ENCODE assay signal across 8 mouse cellular contexts in the genomic region with DNA sequence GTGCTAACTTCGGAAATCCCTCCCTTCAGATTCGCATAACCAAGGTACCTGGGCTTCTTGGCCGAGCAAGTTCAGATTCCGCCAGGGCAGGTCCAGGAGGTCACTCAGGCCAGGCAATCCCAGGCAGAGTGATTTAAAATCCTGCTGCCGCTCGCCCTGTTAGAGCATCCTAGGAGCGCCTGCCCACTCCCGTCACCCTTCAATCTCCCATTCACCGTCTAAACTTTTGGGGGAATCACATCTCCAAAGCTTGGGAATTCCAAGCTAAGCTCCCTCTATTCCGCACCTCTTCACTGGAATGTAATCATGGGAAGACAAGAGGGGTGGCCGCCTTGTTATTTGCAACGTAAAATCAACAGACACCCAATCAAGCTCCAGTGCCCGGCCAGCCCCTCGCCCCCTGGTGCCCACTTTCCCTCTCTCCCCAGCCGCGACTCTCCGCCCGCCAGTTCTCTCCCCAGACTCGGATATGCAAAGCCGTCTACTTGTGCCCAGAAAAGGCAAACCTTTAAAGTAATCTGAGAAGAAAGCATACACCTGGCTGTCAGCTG. TPM values are rescaled to one million over a fixed set of nuclear protein-coding genes. Genes with fewer than 3 reads are reported as not detected.
DNase-seq lines count a peak whose midpoint lies in the region; ATAC-seq lines count a peak whose summit lies in the region.

No protein-coding gene starts in this region.

- peak overlapping the region; percentile 94 for H3K4me2 ChIP-seq in hindbrain, embryonic 15.5 days
- H3K4me2 ChIP-seq in midbrain, embryonic 12.5 days (replicated peaks) = peak overlapping the region; percentile 96

- H3K9me3 ChIP-seq in embryonic facial prominence, embryonic 10.5 days = no peaks in the 10 kb centered on the region
- no peaks in the 10 kb centered on the region for H3K9me3 ChIP-seq in hindbrain, embryonic 15.5 days
- H3K9me3 ChIP-seq in midbrain, embryonic 12.5 days = no peaks in the 10 kb centered on the region

- DNase-seq in left cerebral cortex, postnatal 25 days (ENCODE audit: low spot score in 2 of 2) = peak; percentile 29 to 37
- DNase-seq in left cerebral cortex, adult 9 months (ENCODE audit: low spot score in 2 of 2) = no peak
- peak; percentile 67 for DNase-seq in embryonic facial prominence, embryonic 10.5 days (ENCODE audit: low spot score)
- no peak for DNase-seq in cerebellum, postnatal 36 days
- DNase-seq in layer of hippocampus, adult 9-11 months = no peak

- H3K4me1 ChIP-seq in embryonic facial prominence, embryonic 10.5 days = peaks cover 32% of the 10 kb centered on the region
- H3K4me1 ChIP-seq in hindbrain, embryonic 15.5 days (replicated peaks) = peaks cover 23% of the 10 kb centered on the region
- H3K4me1 ChIP-seq in midbrain, embryonic 12.5 days = peaks cover 30% of the 10 kb centered on the region

- WGBS in embryonic facial prominence, embryonic 10.5 days = under 1% methylated on average over 20 of the region's 20 CpGs
- under 1% methylated on average over 20 of the region's 20 CpGs for WGBS in hindbrain, embryonic 15.5 days
- WGBS in midbrain, embryonic 12.5 days = under 1% methylated on average over 20 of the region's 20 CpGs

- intact Hi-C loops in left cerebral cortex, postnatal 25 days (cut with DNase I) = loop anchor here (10.0 kb wide), 1 partner anchor 350 kb away; no protein-coding TSS in a partner anchor

- H3K4me3 ChIP-seq in embryonic facial prominence, embryonic 10.5 days = peak overlapping the region; percentile 66
- peak overlapping the region; percentile 55 for H3K4me3 ChIP-seq in hindbrain, embryonic 15.5 days
- H3K4me3 ChIP-seq in midbrain, embryonic 12.5 days = peak overlapping the region; percentile 56

- ATAC-seq in hindbrain, embryonic 15.5 days (ENCODE audit: low FRiP score, low read depth) = peak; percentile 19; the same call in 1 of the 2 replicates
- peak; percentile 7; the same call in 1 of the 2 replicates for ATAC-seq in midbrain, embryonic 12.5 days (ENCODE audit: low FRiP score, low read depth)
- ATAC-seq in megakaryocyte-erythroid progenitor cell, adult 5-6 weeks (replicated peaks; ENCODE audit: low FRiP score, low TSS enrichment, poor library complexity, severe bottlenecking) = no peak

- H3K9ac ChIP-seq in hindbrain, embryonic 15.5 days = peak overlapping the region; percentile 49
- peak overlapping the region; percentile 50 for H3K9ac ChIP-seq in midbrain, embryonic 12.5 days (replicated peaks)

- peaks cover 84% of the 10 kb centered on the region for H3K27me3 ChIP-seq in embryonic facial prominence, embryonic 10.5 days (replicated peaks; ENCODE audit: low read depth, poor library complexity, severe bottlenecking)
- H3K27me3 ChIP-seq in hindbrain, embryonic 15.5 days = 0 out of 2 replicates have a peak, but pooled peaks cover 4% of the 10 kb centered on the region
- peaks cover 47% of the 10 kb centered on the region for H3K27me3 ChIP-seq in midbrain, embryonic 12.5 days

- no peaks in the 10 kb centered on the region for H3K36me3 ChIP-seq in embryonic facial prominence, embryonic 10.5 days (replicated peaks)
- H3K36me3 ChIP-seq in hindbrain, embryonic 15.5 days = no peaks in the 10 kb centered on the region
- no peaks in the 10 kb centered on the region for H3K36me3 ChIP-seq in midbrain, embryonic 12.5 days

- no peak overlapping the region for H3K27ac ChIP-seq in embryonic facial prominence, embryonic 10.5 days (replicated peaks)
- H3K27ac ChIP-seq in hindbrain, embryonic 15.5 days (replicated peaks) = peak overlapping the region; percentile 65
- no peak overlapping the region for H3K27ac ChIP-seq in midbrain, embryonic 12.5 days (replicated peaks)

RNA-seq across cellular contexts. Expression of a gene that starts 0.7 kb away (rescaled TPM):
- total RNA-seq in left cerebral cortex, postnatal 25 days (2021) = 10 to 100 TPM; 22.0 to 24.5 TPM
- polyA plus RNA-seq in embryonic facial prominence, embryonic 10.5 days (2016; fragmentation: Nextera tagmentation; extraction: Ambion mirVana) = 0.36 and 1.2 TPM in 2 replicates
- 11.3 and 12.4 TPM in 2 replicates for polyA plus RNA-seq in hindbrain, embryonic 15.5 days (2015; fragmentation: Nextera tagmentation; extraction: Ambion mirVana)
- polyA plus RNA-seq in midbrain, embryonic 12.5 days (2016; fragmentation: Nextera tagmentation; extraction: Ambion mirVana) = 5.7 and 6.4 TPM in 2 replicates
- not detected in 2 replicates for total RNA-seq in megakaryocyte-erythroid progenitor cell, adult 5-6 weeks (2014; fragmentation: Nextera tagmentation)
- total RNA-seq in megakaryocyte-erythroid progenitor cell, adult 5-6 weeks (2017) = 1.3 TPM in 1 of 2 replicates, not detected in the other

Comparison
In these comparisons a context has a peak if more than half of its experiments do, and no peak if none do; other contexts are left out.
1. DNase-seq: peak in left cerebral cortex, postnatal 25 days (2 of 2) and embryonic facial prominence, embryonic 10.5 days (single experiment); none in left cerebral cortex, adult 9 months (0 of 2), cerebellum, postnatal 36 days (0 of 2) and layer of hippocampus, adult 9-11 months (single experiment).
2. Peak in every context shown above with its lines, with median percentiles within 50 percentile points of each other: H3K4me3 ChIP-seq.